Comparison of ENCODE assay signal across 7 mouse cellular contexts in the genomic region with DNA sequence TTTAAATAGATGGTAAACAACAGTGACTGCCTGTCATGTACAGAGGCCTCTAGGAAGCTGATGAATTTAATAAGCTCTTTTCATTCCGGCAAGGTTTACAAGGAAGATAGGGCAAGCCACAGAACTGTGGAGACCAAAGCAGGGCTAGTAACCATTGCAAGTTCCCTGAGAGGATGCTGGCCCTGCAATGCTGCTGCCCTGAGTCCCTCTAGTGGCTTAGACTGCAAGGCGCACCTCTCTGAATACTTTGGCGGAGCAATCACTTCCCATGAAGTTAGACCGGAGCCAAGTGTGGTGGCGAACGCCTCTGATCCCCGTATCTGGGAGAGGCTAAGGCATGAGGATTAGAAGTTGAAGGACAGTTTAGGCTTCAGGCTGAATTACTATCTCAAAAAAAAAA. TPM values are rescaled to one million over a fixed set of nuclear protein-coding genes. Genes with fewer than 3 reads are reported as not detected.
DNase-seq lines count a peak whose midpoint lies in the region; ATAC-seq and TF ChIP-seq lines count a peak whose summit lies in the region.

No protein-coding gene starts in this region.

- no peak overlapping the region for H3K27ac ChIP-seq in forebrain, postnatal 0 days (ENCODE audit: low read depth, low read length)
- H3K27ac ChIP-seq in hindbrain, embryonic 10.5 days = no peak overlapping the region

- no peak overlapping the region for H3K9ac ChIP-seq in forebrain, postnatal 0 days

- H3K4me3 ChIP-seq in forebrain, postnatal 0 days (ENCODE audit: low read depth, low read length) = no peak overlapping the region
- H3K4me3 ChIP-seq in hindbrain, embryonic 10.5 days = no peak overlapping the region

- H3K4me2 ChIP-seq in forebrain, postnatal 0 days (ENCODE audit: low read depth) = no peak overlapping the region

- peak; percentile 93 for TF ChIP-seq CTCF in Patski (IDR thresholded peaks at IDR 0.05)
- peak; percentile 97 for TF ChIP-seq CTCF in forebrain, postnatal 0 days (IDR thresholded peaks at IDR 0.05; ENCODE audit: low read depth)

- CTCF ChIA-PET in Patski (lab: Charles Lee) = interaction anchor here (0.6 to 1.5 kb wide), 6 partner anchors 8 to 311 kb away, joined by 3 to 6 read pairs (median 4); partner anchors contain the start of gene Wdr41

- POLR2A ChIA-PET in Patski (lab: Charles Lee) = no interaction called here

- H3K4me1 ChIP-seq in forebrain, postnatal 0 days (ENCODE audit: insufficient read depth) = no peaks in the 10 kb centered on the region
- H3K4me1 ChIP-seq in hindbrain, embryonic 10.5 days (replicated peaks) = peaks cover 11% of the 10 kb centered on the region; the same call in 1 of the 2 replicates

- WGBS in forebrain, postnatal 0 days = 2% methylated on average over 7 of the region's 7 CpGs
- 10% methylated on average over 7 of the region's 7 CpGs for WGBS in hindbrain, embryonic 10.5 days

- no peaks in the 10 kb centered on the region for H3K27me3 ChIP-seq in Patski
- no peaks in the 10 kb centered on the region for H3K27me3 ChIP-seq in forebrain, postnatal 0 days (ENCODE audit: insufficient read depth, low read length)
- no peaks in the 10 kb centered on the region for H3K27me3 ChIP-seq in hindbrain, embryonic 10.5 days (ENCODE audit: insufficient read depth, poor library complexity, severe bottlenecking)

- ATAC-seq in Patski = peak; percentile 97
- peak; percentile 96 for ATAC-seq in forebrain, postnatal 0 days

- no peak for DNase-seq in Patski (ENCODE audit: low read depth, low spot score)
- peak; percentile 19 for DNase-seq in cerebellum, adult 11-12 months
- DNase-seq in forebrain, postnatal 0 days = peak; percentile 86
- DNase-seq in hindbrain, embryonic 10.5 days (ENCODE audit: low spot score) = peak; percentile 74
- peak; percentile 59 to 79 for DNase-seq in layer of hippocampus, adult 8-10 months (ENCODE audit: low spot score in 2 of 2)
- peak; percentile 76 for DNase-seq in lung, postnatal 14 days
- DNase-seq in right cerebral cortex, postnatal 10 days (ENCODE audit: low spot score in 2 of 2) = peak; percentile 85 to 89

- no peaks in the 10 kb centered on the region for H3K9me3 ChIP-seq in forebrain, postnatal 0 days (ENCODE audit: low read length)
- no peaks in the 10 kb centered on the region for H3K9me3 ChIP-seq in hindbrain, embryonic 10.5 days

- no peaks in the 10 kb centered on the region for H3K36me3 ChIP-seq in forebrain, postnatal 0 days (ENCODE audit: insufficient read depth)
- H3K36me3 ChIP-seq in hindbrain, embryonic 10.5 days = no peaks in the 10 kb centered on the region

- in situ Hi-C loops in Patski (cut with MboI; ENCODE audit: low pct_unique_long_range_greater_than_20kb) = loop anchor here (5.0 kb wide), 1 partner anchor 270 kb away; no protein-coding TSS in a partner anchor

RNA-seq across cellular contexts. Expression of gene Zbed3, which starts 36.4 kb away (rescaled TPM):
- polyA plus RNA-seq in Patski (2021) = 47.2 TPM
- total RNA-seq in forebrain, postnatal 0 days (2014; rRNA removed) = 11.1 and 15.8 TPM in 2 replicates
- polyA plus RNA-seq in forebrain, postnatal 0 days (2015; fragmentation: Nextera tagmentation; extraction: Ambion mirVana) = 30.8 and 31.4 TPM in 2 replicates
- 54.6 and 63.3 TPM in 2 replicates for polyA plus RNA-seq in hindbrain, embryonic 10.5 days (2016; fragmentation: Nextera tagmentation; extraction: Ambion mirVana)
- total RNA-seq in layer of hippocampus, adult 8-10 months (2022) = 10 to 100 TPM; 13.6 to 17.9 (median 15.4) TPM

RNA-seq across cellular contexts. Expression of gene Pde8b, which starts 36.9 kb away (rescaled TPM):
- polyA plus RNA-seq in Patski (2021) = 1.2 TPM
- total RNA-seq in forebrain, postnatal 0 days (2014; rRNA removed) = 15.5 and 21.1 TPM in 2 replicates
- 4.8 and 6.5 TPM in 2 replicates for polyA plus RNA-seq in forebrain, postnatal 0 days (2015; fragmentation: Nextera tagmentation; extraction: Ambion mirVana)
- polyA plus RNA-seq in hindbrain, embryonic 10.5 days (2016; fragmentation: Nextera tagmentation; extraction: Ambion mirVana) = 1.4 and 1.9 TPM in 2 replicates
- 100 to 1,000 TPM in 2 of 4 experiments, 10 to 100 TPM in 2; 90.4 to 105 (median 99.5) TPM for total RNA-seq in layer of hippocampus, adult 8-10 months (2022)
